Mouse (Mus musculus) right cerebral cortex, adult 2 months (tissue): ENCODE measurements at regions not wholly inside any gene's neighbourhood (a gene's known extent, or its start where the extent isn't known, plus 50 kb on each side); places are given as distances from the start of the nearest gene placed in this dataset.
A peak's percentile ranks its signal among the peaks of the same experiment; 100 is the strongest.

ENCODE experiments used
- DNase-seq, 2 experiments: peaks; one replicate each; pipeline ENCODE4 v3.0.0; 2021 to 2022; ENCODE audit warnings: low spot score in 2 of 2

- no peak for DNase-seq
Measured at GRCm38 (mm10) chr11:22644010-22644625, 132.2 kb downstream of the Tmem17 start.

- DNase-seq, result no peak
Measured at GRCm38 (mm10) chr11:22644877-22645276, 133.0 kb downstream of the Tmem17 start.

- DNase-seq, result no peak
Measured at GRCm38 (mm10) chr11:22646192-22646936, 134.5 kb downstream of the Tmem17 start.

- DNase-seq, result no peak
Measured at GRCm38 (mm10) chr11:22648275-22648674, 136.4 kb downstream of the Tmem17 start.

- no peak for DNase-seq
Measured at GRCm38 (mm10) chr11:22650771-22651170, 138.9 kb downstream of the Tmem17 start.

GRCm38 (mm10) chr11:22651313-22651712, 139.4 kb downstream of the Tmem17 start:
- no peak for DNase-seq

GRCm38 (mm10) chr11:22651911-22652310, 140.0 kb downstream of the Tmem17 start:
- DNase-seq, result no peak

- no peak for DNase-seq
Measured at GRCm38 (mm10) chr11:22652931-22653330, 141.0 kb downstream of the Tmem17 start.

- no peak for DNase-seq
Measured at GRCm38 (mm10) chr11:22653366-22653765, 141.5 kb downstream of the Tmem17 start.

GRCm38 (mm10) chr11:22657635-22658034, 145.7 kb downstream of the Tmem17 start:
- DNase-seq, result no peak

- DNase-seq, result no peak
Measured at GRCm38 (mm10) chr11:22661072-22661471, 149.2 kb downstream of the Tmem17 start.

- no peak for DNase-seq
Measured at GRCm38 (mm10) chr11:22661713-22662551, 150.0 kb downstream of the Tmem17 start.

- DNase-seq, result no peak
Measured at GRCm38 (mm10) chr11:22665978-22666377, 154.1 kb downstream of the Tmem17 start.

- no peak for DNase-seq
Measured at GRCm38 (mm10) chr11:22666378-22666777, 154.5 kb downstream of the Tmem17 start.

GRCm38 (mm10) chr11:22668220-22668619, 156.3 kb downstream of the Tmem17 start:
- DNase-seq, result no peak

- DNase-seq, result no peak
Measured at GRCm38 (mm10) chr11:22669267-22669666, 157.4 kb downstream of the Tmem17 start.

- DNase-seq, result peak; percentile 34 to 56
Measured at GRCm38 (mm10) chr11:22671791-22672490, 160.1 kb downstream of the Tmem17 start.

GRCm38 (mm10) chr11:22675047-22675446, 163.2 kb downstream of the Tmem17 start:
- no peak for DNase-seq

- no peak for DNase-seq
Measured at GRCm38 (mm10) chr11:22675754-22676153, 163.9 kb downstream of the Tmem17 start.

- DNase-seq, result no peak
Measured at GRCm38 (mm10) chr11:22677337-22677736, 165.4 kb downstream of the Tmem17 start.

GRCm38 (mm10) chr11:22684576-22684975, 172.7 kb downstream of the Tmem17 start:
- no peak for DNase-seq

GRCm38 (mm10) chr11:22690829-22691228, 169.9 kb downstream of the B3gnt2 start:
- no peak for DNase-seq
